Mouse (Mus musculus): Measurements from ENCODE around the gene Iglon5.

DNA sequence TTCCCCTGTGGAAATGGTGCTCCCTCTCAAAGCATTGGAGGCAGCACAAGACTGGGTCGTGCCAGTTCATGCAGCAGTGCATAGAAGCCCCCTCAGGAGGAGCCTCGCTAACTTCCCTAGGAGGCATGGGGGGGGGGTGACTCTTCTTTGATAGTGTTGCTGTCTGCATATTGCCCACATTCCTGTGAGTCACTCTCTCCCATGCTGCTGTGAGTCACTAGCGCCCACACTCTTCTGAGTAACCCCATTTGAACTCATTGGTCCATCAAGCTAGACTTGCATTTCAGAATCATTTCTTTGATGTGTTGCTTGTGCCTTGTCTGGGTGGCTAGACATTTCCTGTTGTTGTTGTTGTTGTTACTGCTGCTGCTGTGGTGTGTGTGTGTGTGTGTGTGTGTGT, 8.7 kb downstream of the Iglon5 start:
- no peak for TF ChIP-seq CTCF (IDR thresholded peaks at IDR 0.05; ENCODE audit: low read depth)
- TF ChIP-seq EP300 (IDR thresholded peaks at IDR 0.05; ENCODE audit: low read depth) = no peak

All from heart, postnatal 0 days (tissue).